Mouse (Mus musculus) C2C12 (cell line): ENCODE results near the gene Kcnq4. TPM values are rescaled to one million over a fixed set of nuclear protein-coding genes. Genes with fewer than 3 reads are reported as not detected.

Experiments
- H3K27me3 ChIP-seq: one replicate; pipeline ENCODE4 v1.6.1; 2011; ENCODE audit not compliant: control insufficient read depth, insufficient read depth, insufficient read length
- H3K36me3 ChIP-seq: one replicate; pipeline ENCODE4 v1.6.1; 2011; ENCODE audit not compliant: control insufficient read depth, insufficient read depth
- H3K4me3 ChIP-seq: one replicate; pipeline ENCODE4 v1.5.1; 2011; ENCODE audit warnings: mild to moderate bottlenecking, control low read depth; ENCODE audit not compliant: poor library complexity, insufficient read depth, severe bottlenecking
- H3K79me2 ChIP-seq: one replicate; pipeline ENCODE4 v1.6.1; 2011; ENCODE audit not compliant: control insufficient read depth, insufficient read depth
- H3K79me3 ChIP-seq: one replicate; pipeline ENCODE4 v1.6.1; 2011; ENCODE audit warnings: low read depth, control low read depth
- H3ac ChIP-seq: one replicate; pipeline ENCODE3; 2011; ENCODE audit warnings: low read depth; ENCODE audit not compliant: control insufficient read depth, insufficient read length
- CEBPB ChIP-seq: IDR thresholded peaks from one replicate; pipeline ENCODE4 v1.6.1; 2011; ENCODE audit warnings: low read depth, mild to moderate bottlenecking, control low read depth, moderate library complexity
- CTCF ChIP-seq: IDR thresholded peaks from one replicate; pipeline ENCODE4 v1.5.1; 2011; ENCODE audit not compliant: control insufficient read depth, insufficient read depth, insufficient read length
- FOSL1 ChIP-seq: IDR thresholded peaks from one replicate; pipeline ENCODE4 v1.8.0; 2011; ENCODE audit warnings: mild to moderate bottlenecking, low read length; ENCODE audit not compliant: poor library complexity, insufficient read depth, severe bottlenecking
- MAX ChIP-seq: IDR thresholded peaks from one replicate; pipeline ENCODE4 v1.6.1; 2011; ENCODE audit warnings: mild to moderate bottlenecking, control low read depth
- MYOD1 ChIP-seq: IDR thresholded peaks from one replicate; pipeline ENCODE4 v1.6.1; 2011; ENCODE audit warnings: low read depth; ENCODE audit not compliant: control insufficient read depth, insufficient read length
- MYOG ChIP-seq: IDR thresholded peaks from one replicate; pipeline ENCODE4 v1.6.1; 2011; ENCODE audit not compliant: control insufficient read depth, insufficient read length; ENCODE audit errors: extremely low read depth
- USF1 ChIP-seq: IDR thresholded peaks from one replicate; pipeline ENCODE4 v1.6.1; 2011; ENCODE audit warnings: low read depth, mild to moderate bottlenecking, control low read depth, moderate library complexity
- polyA plus RNA-seq: library from polyadenylated mRNA; unstranded; fragments of >200 nt; fragmentation: generic; extraction: Trizol; gene quantifications from one replicate; pipeline ENCODE4 v1.2.1, GENCODE M21; 2012; ENCODE audit warnings: missing spikeins

Kcnq4 gene
- polyA plus RNA-seq, 1 experiment, result 0.75 TPM

GRCm38 (mm10) chr4:120667045-120667501 is 81.3 kb downstream of the Kcnq4 start:
- Histone ChIP-seq H3K79me2 (no peaks in the 10 kb centered on the region), H3K36me3 (no peaks in the 10 kb centered on the region), H3ac (no peak overlapping the region), H3K79me3 (no peaks in the 10 kb centered on the region), H3K27me3 (peaks cover 13% of the 10 kb centered on the region), H3K4me3 (no peak overlapping the region)
- TF ChIP-seq FOSL1 (no peak), MYOD1 (no peak), CEBPB (no peak), MAX (no peak), MYOG (no peak), USF1 (no peak), CTCF (no peak)

- peaks cover 13% of the 10 kb centered on the region for H3K27me3 ChIP-seq
- no peak within 1 kb of the TSS for H3K4me3 ChIP-seq
- TF ChIP-seq USF1, result no peak
- no peak for TF ChIP-seq MYOD1
- no peak for TF ChIP-seq MAX
- no peak for TF ChIP-seq CTCF
- no peak for TF ChIP-seq FOSL1
- TF ChIP-seq MYOG, result no peak
- no peak for TF ChIP-seq CEBPB
- H3K79me2 ChIP-seq, result no peaks in the 10 kb centered on the region
- no peak within 1 kb of the TSS for H3ac ChIP-seq
- H3K79me3 ChIP-seq, result no peaks in the 10 kb centered on the region
- H3K36me3 ChIP-seq, result no peaks in the 10 kb centered on the region
Measured at GRCm38 (mm10) chr4:120666358-120667024, 81.9 kb downstream of the Kcnq4 start, which contains the start of gene Cited4. Gene Cited4, plus strand, starts transcription at chr4:120666572.

GRCm38 (mm10) chr4:120665782-120666181 is 82.6 kb downstream of the Kcnq4 start:
- peaks cover 13% of the 10 kb centered on the region for H3K27me3 ChIP-seq
- no peaks in the 10 kb centered on the region for H3K79me3 ChIP-seq
- H3K36me3 ChIP-seq, result no peaks in the 10 kb centered on the region
- no peak overlapping the region for H3K4me3 ChIP-seq
- no peaks in the 10 kb centered on the region for H3K79me2 ChIP-seq
- no peak overlapping the region for H3ac ChIP-seq
- TF ChIP-seq CEBPB (no peak), FOSL1 (no peak), MYOG (no peak), CTCF (no peak), MYOD1 (no peak), MAX (no peak), USF1 (no peak)

- H3K4me3 ChIP-seq, result no peak overlapping the region
- H3K79me3 ChIP-seq, result no peaks in the 10 kb centered on the region
- H3K36me3 ChIP-seq, result no peaks in the 10 kb centered on the region
- peaks cover 17% of the 10 kb centered on the region for H3K27me3 ChIP-seq
- H3ac ChIP-seq, result no peak overlapping the region
- no peak for TF ChIP-seq CTCF
- no peak for TF ChIP-seq MYOG
- TF ChIP-seq CEBPB, result no peak
- TF ChIP-seq FOSL1, result no peak
- no peak for TF ChIP-seq MYOD1
- TF ChIP-seq USF1, result no peak
- no peak for TF ChIP-seq MAX
- H3K79me2 ChIP-seq, result no peaks in the 10 kb centered on the region
Measured at GRCm38 (mm10) chr4:120665144-120665700, 83.2 kb downstream of the Kcnq4 start.

GRCm38 (mm10) chr4:120664601-120665000 is 83.8 kb downstream of the Kcnq4 start:
- no peak overlapping the region for H3K4me3 ChIP-seq
- no peak overlapping the region for H3ac ChIP-seq
- TF ChIP-seq MYOD1 (no peak), CEBPB (no peak), CTCF (no peak), USF1 (no peak), MAX (no peak), MYOG (no peak), FOSL1 (no peak)
- peaks cover 20% of the 10 kb centered on the region for H3K27me3 ChIP-seq
- H3K79me3 ChIP-seq, result no peaks in the 10 kb centered on the region
- H3K36me3 ChIP-seq, result no peaks in the 10 kb centered on the region
- no peaks in the 10 kb centered on the region for H3K79me2 ChIP-seq
